Mouse (Mus musculus) hindbrain, postnatal 0 days (tissue): ENCODE results near the gene Hdgfl3. TPM values are rescaled to one million over a fixed set of nuclear protein-coding genes. Genes with fewer than 3 reads are reported as not detected.

ENCODE experiments used
- ATAC-seq: fragments of 200-750 bp; cut with Nextera tagmentation; 2 replicates; pipeline ENCODE4 v1.8.0; 2017; ENCODE audit warnings: mild to moderate bottlenecking, moderate TSS enrichment, moderate library complexity
- DNase-seq: peaks from one replicate; pipeline ENCODE4 v3.0.0-alpha.2; 2015; ENCODE audit warnings: low spot score
- H3K27ac ChIP-seq: fragments of 300-500 bp; sonication (generic); 2 replicates; pipeline ENCODE4 v1.5.1; 2014; ENCODE audit warnings: mild to moderate bottlenecking
- H3K27me3 ChIP-seq: fragments of 300-500 bp; sonication (generic); 2 replicates; pipeline ENCODE4 v1.6.1; 2014; ENCODE audit warnings: low read length, mixed read lengths; ENCODE audit not compliant: insufficient read depth
- H3K36me3 ChIP-seq: fragments of 300-500 bp; sonication (generic); 2 replicates; pipeline ENCODE4 v1.6.1; 2014; ENCODE audit warnings: low read length, mixed read lengths; ENCODE audit not compliant: insufficient read depth
- H3K4me1 ChIP-seq: fragments of 300-500 bp; sonication (generic); 2 replicates; pipeline ENCODE4 v1.6.1; 2014; ENCODE audit warnings: antibody characterized with exemption, low read length, mixed read lengths; ENCODE audit not compliant: insufficient read depth
- H3K4me2 ChIP-seq: fragments of 300-500 bp; sonication (generic); 2 replicates; pipeline ENCODE4 v1.6.1; 2014; ENCODE audit warnings: low read depth, mild to moderate bottlenecking, low read length, moderate library complexity, mixed read lengths
- H3K4me3 ChIP-seq: fragments of 300-500 bp; sonication (generic); 2 replicates; pipeline ENCODE4 v1.5.1; 2014; ENCODE audit warnings: low read length
- H3K9ac ChIP-seq: fragments of 300-500 bp; sonication (generic); replicated peaks from 2 replicates; pipeline ENCODE4 v1.6.1; 2014; ENCODE audit warnings: mild to moderate bottlenecking, low read length, moderate library complexity, mixed read lengths
- H3K9me3 ChIP-seq: fragments of 300-500 bp; sonication (generic); 2 replicates; pipeline ENCODE4 v1.6.1; 2016; ENCODE audit warnings: low read length, mixed read lengths
- CTCF ChIP-seq: IDR thresholded peaks from 2 replicates; pipeline ENCODE4 v1.5.1; 2016; ENCODE audit warnings: antibody characterized with exemption, control low read depth, low read depth
- WGBS: fragments of 180-500 bp; shearing (Covaris S2); extraction: QIAGEN DNeasy Blood & Tissue Kit; methylation state at CpG from one replicate; pipeline ENCODE4 v1.1.7; 2014; 5-methylcytosine and 5-hydroxymethylcytosine counted together
- polyA plus RNA-seq: library from polyadenylated mRNA; unstranded; fragments of >200 nt; fragmentation: Nextera tagmentation; extraction: Ambion mirVana; gene quantifications from 2 replicates; pipeline ENCODE4 v1.2.1, GENCODE M21; 2015
- total RNA-seq: library from RNA; depleted of rRNA; stranded (reverse); fragments of >200 nt; gene quantifications from 2 replicates; pipeline ENCODE4 v1.2.3, GENCODE M21; 2014

Gene Hdgfl3
- total and polyA plus RNA-seq, 2 experiments from 2014 or later: 53.4 to 85.2 TPM

DNA sequence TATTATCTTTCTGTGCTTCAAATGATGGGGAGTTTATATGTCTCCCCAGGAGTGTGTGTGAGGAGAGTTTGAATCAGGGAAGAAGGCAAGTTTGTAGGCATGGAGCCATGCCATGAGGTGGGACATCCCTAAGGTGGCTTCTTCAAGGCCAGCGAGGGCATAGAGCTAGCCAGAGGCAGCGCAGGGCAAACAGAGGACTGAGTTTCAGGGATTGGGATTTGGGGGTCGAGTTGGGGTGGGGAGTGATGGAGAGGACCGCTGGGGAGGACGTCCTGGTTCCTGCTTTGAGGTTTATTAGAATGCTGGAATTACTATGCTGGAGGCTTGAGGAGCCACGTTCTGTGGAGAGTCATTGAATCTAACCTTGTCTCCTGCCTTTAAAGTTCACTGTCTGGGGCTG, 68.3 kb downstream of the Hdgfl3 start:
- ATAC-seq: no peak
- H3K4me2 ChIP-seq: no peak overlapping the region
- H3K36me3 ChIP-seq: no peaks in the 10 kb centered on the region
- TF ChIP-seq CTCF: no peak
- no peak overlapping the region for H3K9ac ChIP-seq
- no peak for DNase-seq
- no peaks in the 10 kb centered on the region for H3K9me3 ChIP-seq
- no peaks in the 10 kb centered on the region for H3K4me1 ChIP-seq
- 94% methylated on average over 6 of the region's 6 CpGs for WGBS
- H3K4me3 ChIP-seq: no peak overlapping the region
- H3K27ac ChIP-seq: no peak overlapping the region
- H3K27me3 ChIP-seq: no peaks in the 10 kb centered on the region

DNA sequence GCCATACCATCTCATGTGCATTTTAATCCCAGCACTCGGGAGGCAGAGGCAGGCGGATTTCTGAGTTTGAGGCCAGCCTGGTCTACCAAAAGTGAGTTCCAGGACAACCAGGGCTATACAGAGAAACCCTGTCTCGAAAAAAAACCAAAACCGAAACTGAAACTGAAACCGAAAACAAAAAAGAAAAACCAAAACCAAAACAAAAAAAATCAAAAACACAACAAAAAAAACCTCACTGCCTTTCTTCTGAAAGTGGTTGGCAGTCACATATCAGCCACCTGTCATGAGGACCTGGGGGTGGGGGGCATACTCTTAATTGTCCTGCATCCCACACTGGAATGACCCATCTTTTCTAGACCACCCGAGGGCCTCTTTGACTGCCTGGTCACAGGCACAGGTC, 69.7 kb downstream of the Hdgfl3 start:
- DNase-seq: no peak
- Histone ChIP-seq H3K27ac (no peak overlapping the region), H3K36me3 (no peaks in the 10 kb centered on the region), H3K9ac (no peak overlapping the region), H3K4me2 (no peak overlapping the region), H3K4me1 (0 out of 2 replicates have a peak, but pooled peaks cover 4% of the 10 kb centered on the region), H3K9me3 (no peaks in the 10 kb centered on the region), H3K27me3 (no peaks in the 10 kb centered on the region), H3K4me3 (no peak overlapping the region)
- TF ChIP-seq CTCF: no peak
- no peak for ATAC-seq
- WGBS: 92% methylated on average over 6 of the region's 6 CpGs

DNA sequence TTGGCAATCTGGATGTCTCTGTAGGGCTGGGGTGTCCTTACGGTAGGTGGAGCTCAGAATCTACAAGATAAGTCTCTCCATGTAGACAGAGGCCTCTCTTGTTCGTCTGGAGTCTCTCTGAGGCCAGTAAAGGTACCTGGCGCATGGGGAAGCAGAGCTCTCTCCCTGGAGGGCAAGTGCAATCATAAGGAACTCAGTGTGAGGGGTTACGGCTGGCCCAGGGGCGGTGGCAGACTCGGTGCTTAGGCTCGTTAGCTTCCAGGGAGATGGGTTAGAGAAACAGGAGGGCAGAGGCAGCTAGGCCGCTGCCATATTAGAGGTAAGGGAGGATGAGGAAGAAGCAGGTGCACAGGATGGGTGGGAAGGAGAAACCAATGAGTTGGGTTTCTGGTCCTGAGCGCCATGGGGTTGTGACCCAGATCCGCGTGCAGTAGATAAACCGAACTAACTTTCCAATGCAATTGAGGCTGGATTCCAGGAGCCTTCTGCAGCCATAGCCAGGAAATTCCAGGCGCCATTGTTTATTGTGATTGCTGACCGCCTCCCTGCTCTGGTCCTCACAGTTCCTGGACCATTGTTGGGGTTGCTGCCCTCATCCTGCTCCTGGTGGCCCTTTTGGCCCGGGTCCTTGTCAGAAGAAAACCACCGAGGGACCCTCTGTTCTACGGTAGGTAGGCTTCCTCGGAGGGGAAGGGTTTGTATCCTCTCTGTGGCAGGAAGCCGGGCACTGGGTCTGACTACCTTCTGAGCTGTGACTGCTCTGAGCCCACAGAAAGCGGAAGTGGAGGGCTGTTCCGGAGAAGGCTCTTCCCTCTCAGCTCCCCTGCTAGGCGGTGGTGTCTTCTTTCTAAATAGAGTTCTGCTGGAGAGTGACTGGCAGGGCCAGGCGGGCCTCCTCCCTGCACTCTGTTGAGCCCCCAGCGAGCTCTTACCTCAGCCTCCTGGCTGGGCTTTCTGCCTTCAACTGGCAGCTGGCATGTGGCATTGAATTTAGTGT, 71.4 kb downstream of the Hdgfl3 start:
- H3K4me1 ChIP-seq: peaks cover 4% of the 10 kb centered on the region; the same call in 1 of the 2 replicates
- H3K27me3 ChIP-seq: no peaks in the 10 kb centered on the region; the same call in 1 of the 2 replicates
- ATAC-seq (no peak), DNase-seq (no peak)
- H3K4me2 ChIP-seq: no peak overlapping the region
- no peaks in the 10 kb centered on the region for H3K9me3 ChIP-seq
- H3K4me3 ChIP-seq: no peak overlapping the region
- no peak for TF ChIP-seq CTCF
- no peak overlapping the region for H3K9ac ChIP-seq
- 75% methylated on average over 24 of the region's 24 CpGs for WGBS
- no peak overlapping the region for H3K27ac ChIP-seq
- no peaks in the 10 kb centered on the region for H3K36me3 ChIP-seq

DNA sequence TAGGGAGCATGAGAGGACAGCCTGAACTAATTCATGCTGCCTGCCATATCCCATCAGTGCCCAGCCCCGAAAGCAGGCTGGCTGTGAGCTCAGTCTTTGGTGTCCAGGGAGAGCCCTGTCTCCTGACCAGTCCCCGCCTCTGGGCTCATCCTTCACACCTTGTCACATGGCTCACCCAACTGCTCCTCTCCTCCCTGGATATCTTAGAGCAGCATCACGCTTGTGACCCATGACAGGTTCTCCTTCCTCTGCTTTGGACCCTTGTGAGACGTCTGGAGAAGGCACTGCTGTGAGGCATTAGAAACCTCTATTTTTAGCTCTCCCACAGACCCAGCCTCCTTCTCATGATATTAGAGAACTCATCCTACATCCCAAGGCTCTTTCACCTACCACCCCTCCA, 72.4 kb downstream of the Hdgfl3 start:
- Histone ChIP-seq H3K4me2 (no peak overlapping the region), H3K9ac (no peak overlapping the region), H3K9me3 (no peaks in the 10 kb centered on the region), H3K27me3 (no peaks in the 10 kb centered on the region; the same call in 1 of the 2 replicates), H3K27ac (no peak overlapping the region), H3K4me1 (peaks cover 4% of the 10 kb centered on the region; the same call in 1 of the 2 replicates), H3K4me3 (no peak overlapping the region), H3K36me3 (no peaks in the 10 kb centered on the region)
- WGBS: 65% methylated on average over 4 of the region's 4 CpGs
- no peak for TF ChIP-seq CTCF
- DNase-seq: no peak
- ATAC-seq: no peak

DNA sequence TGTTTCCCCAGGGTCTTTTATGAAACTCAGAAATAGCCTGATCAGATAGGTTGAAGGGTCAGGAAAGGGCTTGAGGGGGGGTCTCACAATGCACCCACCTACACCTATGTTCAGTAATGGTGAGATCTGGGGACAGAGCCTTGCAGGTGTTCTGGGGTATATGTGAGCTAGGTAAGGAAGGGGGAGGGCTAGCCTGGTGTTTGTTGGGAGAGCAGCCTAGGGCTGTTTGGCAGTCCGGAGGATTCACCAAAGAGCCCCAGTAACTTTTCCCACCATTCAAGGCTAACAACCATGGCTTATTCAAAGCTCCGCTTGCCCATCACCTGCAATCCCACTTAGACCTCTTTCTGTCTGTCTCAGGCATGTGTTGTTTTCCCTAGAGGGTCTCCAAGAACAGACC, 72.8 kb downstream of the Hdgfl3 start:
- Histone ChIP-seq H3K9ac (no peak overlapping the region), H3K9me3 (no peaks in the 10 kb centered on the region), H3K27me3 (no peaks in the 10 kb centered on the region; the same call in 1 of the 2 replicates), H3K27ac (no peak overlapping the region), H3K4me3 (no peak overlapping the region), H3K36me3 (no peaks in the 10 kb centered on the region), H3K4me1 (peaks cover 4% of the 10 kb centered on the region; the same call in 1 of the 2 replicates), H3K4me2 (no peak overlapping the region)
- ATAC-seq (no peak), DNase-seq (no peak)
- no peak for TF ChIP-seq CTCF
- 80% methylated on average over 2 of the region's 2 CpGs for whole genome bisulfite sequencing

DNA sequence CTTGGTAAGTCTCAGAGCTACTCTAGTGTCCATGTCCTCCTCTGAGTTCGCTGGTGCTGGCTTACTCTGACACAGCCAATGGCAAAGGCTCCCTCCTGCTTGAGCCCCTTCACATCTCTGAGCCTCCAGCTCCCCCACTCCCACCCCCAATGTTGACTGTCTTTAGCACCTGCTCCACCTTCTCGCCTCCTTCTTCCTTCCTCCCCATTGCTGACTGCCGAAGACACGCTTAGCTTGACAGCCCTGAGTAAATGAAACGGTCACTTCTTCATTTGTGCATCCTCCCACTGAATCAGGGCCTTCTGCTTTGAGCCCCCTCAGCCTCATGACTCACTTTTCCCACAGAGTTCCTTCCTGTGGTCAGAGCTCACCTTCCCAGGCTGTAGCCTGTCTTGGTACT, 73.3 kb downstream of the Hdgfl3 start:
- no peak overlapping the region for H3K4me3 ChIP-seq
- no peak for DNase-seq
- H3K4me1 ChIP-seq: peaks cover 4% of the 10 kb centered on the region; the same call in 1 of the 2 replicates
- no peak for TF ChIP-seq CTCF
- no peak overlapping the region for H3K4me2 ChIP-seq
- no peaks in the 10 kb centered on the region for H3K9me3 ChIP-seq
- no peak overlapping the region for H3K27ac ChIP-seq
- no peaks in the 10 kb centered on the region; the same call in 1 of the 2 replicates for H3K27me3 ChIP-seq
- WGBS: 80% methylated on average over 5 of the region's 5 CpGs
- H3K9ac ChIP-seq: no peak overlapping the region
- ATAC-seq: no peak
- H3K36me3 ChIP-seq: no peaks in the 10 kb centered on the region
